Mouse (Mus musculus): ENCODE measurements around the gene Rrh.
A peak's percentile ranks its signal among the peaks of the same experiment; 100 is the strongest.

The Rrh gene

GRCm38 (mm10) chr3:129822206-129822775 is at the start of gene Rrh:
Rrh (minus strand) TSS chr3:129822587.
- DNase-seq = no peak

- peak; percentile 75 to 76 for DNase-seq
These were observed 41.3 kb upstream of the Rrh start for GRCm38 (mm10) chr3:129863698-129864097.

GRCm38 (mm10) chr3:129862592-129862991 is 40.2 kb upstream of the Rrh start:
- no peak for DNase-seq

- no peak for DNase-seq
These were observed 24.5 kb upstream of the Rrh start for GRCm38 (mm10) chr3:129846846-129847245.

GRCm38 (mm10) chr3:129845868-129846267 is 23.5 kb upstream of the Rrh start:
- DNase-seq = no peak

- no peak for DNase-seq
These were observed 15.6 kb upstream of the Rrh start for GRCm38 (mm10) chr3:129838017-129838416.

GRCm38 (mm10) chr3:129836965-129837364 is 14.6 kb upstream of the Rrh start:
- no peak for DNase-seq

GRCm38 (mm10) chr3:129836051-129836697 is 13.8 kb upstream of the Rrh start:
- peak; percentile 12 for DNase-seq

GRCm38 (mm10) chr3:129835388-129835934 is 13.1 kb upstream of the Rrh start, which contains the start of gene Cfi:
Cfi (plus strand) TSS chr3:129835884.
- no peak for DNase-seq

- DNase-seq = peak; percentile 95
These were observed 8.7 kb upstream of the Rrh start, which contains the start of gene Gar1 for GRCm38 (mm10) chr3:129831035-129831568. Gar1 (minus strand) TSS chr3:129831396.

GRCm38 (mm10) chr3:129830626-129831025 is 8.2 kb upstream of the Rrh start:
- peak; percentile 66 to 69 for DNase-seq

GRCm38 (mm10) chr3:129827691-129828090 is 5.3 kb upstream of the Rrh start:
- DNase-seq = no peak

- no peak for DNase-seq
These were observed 4.3 kb upstream of the Rrh start for GRCm38 (mm10) chr3:129826691-129827090.

- no peak for DNase-seq
These were observed 2.5 kb upstream of the Rrh start for GRCm38 (mm10) chr3:129824891-129825290.

GRCm38 (mm10) chr3:129824146-129824545 is 1.8 kb upstream of the Rrh start:
- DNase-seq = no peak

- DNase-seq = peak; percentile 34 to 36
These were observed 906 bp upstream of the Rrh start for GRCm38 (mm10) chr3:129823293-129823692.

- no peak for DNase-seq
These were observed 651 bp downstream of the Rrh start for GRCm38 (mm10) chr3:129821736-129822135.

GRCm38 (mm10) chr3:129820847-129821246 is 1.5 kb downstream of the Rrh start:
- DNase-seq = no peak

- DNase-seq = no peak
These were observed 18.6 kb downstream of the Rrh start, which contains the start of gene Lrit3 for GRCm38 (mm10) chr3:129803765-129804164. Lrit3 (minus strand) TSS chr3:129804030.

- no peak for DNase-seq
These were observed 23.4 kb downstream of the Rrh start for GRCm38 (mm10) chr3:129799011-129799410.

- DNase-seq = no peak
These were observed 23.8 kb downstream of the Rrh start for GRCm38 (mm10) chr3:129798551-129798950.

- DNase-seq = no peak
These were observed 25.0 kb downstream of the Rrh start for GRCm38 (mm10) chr3:129797341-129797740.

GRCm38 (mm10) chr3:129793801-129794200 is 28.6 kb downstream of the Rrh start:
- DNase-seq = no peak

- no peak for DNase-seq
These were observed 39.6 kb downstream of the Rrh start for GRCm38 (mm10) chr3:129782746-129783145.
